Mouse (Mus musculus): ENCODE data around the gene Tedc1.

DNA sequence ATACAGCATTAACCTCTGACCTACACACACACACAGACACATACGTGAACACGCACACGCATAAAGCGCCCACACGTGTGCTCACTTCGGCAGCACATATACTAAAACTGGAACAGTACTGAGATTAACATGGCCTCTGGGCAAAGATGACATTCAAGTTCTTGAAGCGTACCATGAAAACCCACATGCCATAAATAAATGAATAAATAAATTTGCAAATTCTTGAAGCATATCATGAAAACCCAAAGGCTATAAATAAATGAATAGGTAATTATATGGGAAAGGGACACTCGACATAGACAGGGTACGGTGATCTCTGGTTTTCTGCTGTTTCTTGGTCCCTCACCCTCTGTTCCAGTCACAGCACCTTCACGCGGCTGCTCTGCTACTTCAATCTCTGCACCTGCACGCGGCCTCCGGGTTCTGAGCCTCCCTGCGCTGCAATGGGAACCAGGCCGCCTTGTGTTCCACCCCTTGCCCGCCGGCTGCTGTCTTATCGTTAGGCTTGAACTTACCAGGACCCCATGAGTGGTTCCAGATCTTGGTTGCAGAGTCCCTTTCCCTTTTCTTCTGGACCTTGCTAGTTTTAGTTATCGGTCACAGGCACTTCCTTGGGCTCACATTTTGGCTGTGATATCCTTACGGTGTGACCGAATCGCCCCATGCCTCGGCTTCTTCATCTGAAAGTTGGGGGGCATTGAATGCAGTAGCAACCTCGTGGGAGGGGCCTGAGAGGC is 58.0 kb downstream of the Tedc1 start:
- TF ChIP-seq POLR2A (IDR thresholded peaks at IDR 0.05; ENCODE audit: low read depth, low read length) (no peak), CTCF (IDR thresholded peaks at IDR 0.05; ENCODE audit: extremely low read depth, insufficient read depth, insufficient read length, insufficient replicate concordance) (no peak)

All from spleen, adult 2 months (tissue).